Mouse (Mus musculus): ENCODE data around the gene Rfpl4. TPM values are rescaled to one million over a fixed set of nuclear protein-coding genes. Genes with fewer than 3 reads are reported as not detected.
A peak's percentile ranks its signal among the peaks of the same experiment; 100 is the strongest.

The Rfpl4 gene
- polyA plus RNA-seq, 1 experiment: not detected

- H3K4me1 ChIP-seq (ENCODE audit: control insufficient read depth, insufficient read depth, low read length): peaks cover 37% of the 10 kb centered on the region
- no peak overlapping the region for H3K27ac ChIP-seq (ENCODE audit: insufficient read depth, low read depth, low read length)
- no peak for TF ChIP-seq POLR2A (IDR thresholded peaks at IDR 0.05; ENCODE audit: borderline replicate concordance, low read depth, low read length)
- TF ChIP-seq CTCF (IDR thresholded peaks at IDR 0.05; ENCODE audit: low read depth, low read length): no peak
- no peak overlapping the region for H3K4me3 ChIP-seq (ENCODE audit: insufficient read depth, low read length)
Measured at GRCm38 (mm10) chr7:5098769-5099168, 18.0 kb downstream of the Rfpl4 start.

GRCm38 (mm10) chr7:5092831-5093510 is 23.8 kb downstream of the Rfpl4 start:
- H3K4me1 ChIP-seq (ENCODE audit: control insufficient read depth, insufficient read depth, low read length): 0 out of 2 replicates have a peak, but pooled peaks cover 2% of the 10 kb centered on the region
- no peak overlapping the region for H3K4me3 ChIP-seq (ENCODE audit: insufficient read depth, low read length)
- H3K27ac ChIP-seq (ENCODE audit: insufficient read depth, low read depth, low read length): no peak overlapping the region
- TF ChIP-seq CTCF (IDR thresholded peaks at IDR 0.05; ENCODE audit: low read depth, low read length) (no peak), POLR2A (IDR thresholded peaks at IDR 0.05; ENCODE audit: borderline replicate concordance, low read depth, low read length) (no peak)

GRCm38 (mm10) chr7:5092381-5092780 is 24.4 kb downstream of the Rfpl4 start:
- TF ChIP-seq CTCF (IDR thresholded peaks at IDR 0.05; ENCODE audit: low read depth, low read length): no peak
- no peak for TF ChIP-seq POLR2A (IDR thresholded peaks at IDR 0.05; ENCODE audit: borderline replicate concordance, low read depth, low read length)
- H3K27ac ChIP-seq (ENCODE audit: insufficient read depth, low read depth, low read length): no peak overlapping the region
- no peak overlapping the region for H3K4me3 ChIP-seq (ENCODE audit: insufficient read depth, low read length)
- 0 out of 2 replicates have a peak, but pooled peaks cover 2% of the 10 kb centered on the region for H3K4me1 ChIP-seq (ENCODE audit: control insufficient read depth, insufficient read depth, low read length)

GRCm38 (mm10) chr7:5091008-5091728 is 25.6 kb downstream of the Rfpl4 start:
- no peak overlapping the region for H3K4me3 ChIP-seq (ENCODE audit: insufficient read depth, low read length)
- TF ChIP-seq CTCF (IDR thresholded peaks at IDR 0.05; ENCODE audit: low read depth, low read length) (no peak), POLR2A (IDR thresholded peaks at IDR 0.05; ENCODE audit: borderline replicate concordance, low read depth, low read length) (no peak)
- H3K27ac ChIP-seq (ENCODE audit: insufficient read depth, low read depth, low read length): no peak overlapping the region
- peaks cover 9% of the 10 kb centered on the region; the same call in 1 of the 2 replicates for H3K4me1 ChIP-seq (ENCODE audit: control insufficient read depth, insufficient read depth, low read length)

GRCm38 (mm10) chr7:5089853-5090252 is 26.9 kb downstream of the Rfpl4 start:
- Histone ChIP-seq H3K4me1 (ENCODE audit: control insufficient read depth, insufficient read depth, low read length) (peaks cover 12% of the 10 kb centered on the region), H3K4me3 (ENCODE audit: insufficient read depth, low read length) (no peak overlapping the region), H3K27ac (ENCODE audit: insufficient read depth, low read depth, low read length) (no peak overlapping the region)
- TF ChIP-seq CTCF (IDR thresholded peaks at IDR 0.05; ENCODE audit: low read depth, low read length) (no peak), POLR2A (IDR thresholded peaks at IDR 0.05; ENCODE audit: borderline replicate concordance, low read depth, low read length) (no peak)

- Histone ChIP-seq H3K27ac (ENCODE audit: insufficient read depth, low read depth, low read length) (no peak overlapping the region), H3K4me1 (ENCODE audit: control insufficient read depth, insufficient read depth, low read length) (peaks cover 24% of the 10 kb centered on the region), H3K4me3 (ENCODE audit: insufficient read depth, low read length) (no peak overlapping the region)
- TF ChIP-seq POLR2A (IDR thresholded peaks at IDR 0.05; ENCODE audit: borderline replicate concordance, low read depth, low read length) (no peak), CTCF (IDR thresholded peaks at IDR 0.05; ENCODE audit: low read depth, low read length) (no peak)
Measured at GRCm38 (mm10) chr7:5087886-5088285, 28.9 kb downstream of the Rfpl4 start.

GRCm38 (mm10) chr7:5086921-5087440 is 29.8 kb downstream of the Rfpl4 start:
- no peak overlapping the region for H3K27ac ChIP-seq (ENCODE audit: insufficient read depth, low read depth, low read length)
- H3K4me3 ChIP-seq (ENCODE audit: insufficient read depth, low read length): no peak overlapping the region
- TF ChIP-seq POLR2A (IDR thresholded peaks at IDR 0.05; ENCODE audit: borderline replicate concordance, low read depth, low read length): no peak
- no peak for TF ChIP-seq CTCF (IDR thresholded peaks at IDR 0.05; ENCODE audit: low read depth, low read length)
- H3K4me1 ChIP-seq (ENCODE audit: control insufficient read depth, insufficient read depth, low read length): peaks cover 31% of the 10 kb centered on the region

- Histone ChIP-seq H3K27ac (ENCODE audit: insufficient read depth, low read depth, low read length) (no peak overlapping the region), H3K4me1 (ENCODE audit: control insufficient read depth, insufficient read depth, low read length) (peaks cover 33% of the 10 kb centered on the region), H3K4me3 (ENCODE audit: insufficient read depth, low read length) (no peak overlapping the region)
- TF ChIP-seq POLR2A (IDR thresholded peaks at IDR 0.05; ENCODE audit: borderline replicate concordance, low read depth, low read length): no peak
- no peak for TF ChIP-seq CTCF (IDR thresholded peaks at IDR 0.05; ENCODE audit: low read depth, low read length)
Measured at GRCm38 (mm10) chr7:5085512-5085911, 31.2 kb downstream of the Rfpl4 start.

GRCm38 (mm10) chr7:5083325-5084105 is 33.2 kb downstream of the Rfpl4 start:
- TF ChIP-seq CTCF (IDR thresholded peaks at IDR 0.05; ENCODE audit: low read depth, low read length) (no peak), POLR2A (IDR thresholded peaks at IDR 0.05; ENCODE audit: borderline replicate concordance, low read depth, low read length) (no peak)
- peak overlapping the region; percentile 41 for H3K4me3 ChIP-seq (ENCODE audit: insufficient read depth, low read length)

More at GRCm38 (mm10) chr7:5083325-5084105, 33.2 kb downstream of the Rfpl4 start:
- peak overlapping the region; percentile 87 for H3K27ac ChIP-seq (ENCODE audit: insufficient read depth, low read depth, low read length)
- H3K4me1 ChIP-seq (ENCODE audit: control insufficient read depth, insufficient read depth, low read length): peaks cover 38% of the 10 kb centered on the region
